Mouse (Mus musculus) intestine, postnatal 0 days (tissue): ENCODE measurements around the gene Arih1. TPM values are rescaled to one million over a fixed set of nuclear protein-coding genes. Genes with fewer than 3 reads are reported as not detected.
"Not testable (repeated sequence)": the region's sequence is repeated elsewhere in the genome, so short reads cannot be mapped to it uniquely, and the experiment has no call there.

Experiments
- ATAC-seq: fragments of 200-750 bp; cut with Nextera tagmentation; 2 replicates; pipeline ENCODE4 v1.8.0; 2017; ENCODE audit warnings: mild to moderate bottlenecking, moderate TSS enrichment, moderate library complexity
- H3K27ac ChIP-seq: fragments of 300-500 bp; sonication (generic); 2 replicates; pipeline ENCODE4 v1.5.1; 2014; ENCODE audit warnings: mild to moderate bottlenecking, low read depth, low read length, moderate library complexity
- H3K27me3 ChIP-seq: fragments of 300-500 bp; sonication (generic); replicated peaks from 2 replicates; pipeline ENCODE4 v1.6.1; 2014; ENCODE audit warnings: low read length, mixed read lengths; ENCODE audit not compliant: control insufficient read depth, insufficient read depth
- H3K36me3 ChIP-seq: fragments of 300-500 bp; sonication (generic); 2 replicates; pipeline ENCODE4 v1.6.1; 2014; ENCODE audit warnings: mild to moderate bottlenecking, moderate library complexity; ENCODE audit not compliant: control insufficient read depth, insufficient read depth
- H3K4me1 ChIP-seq: fragments of 300-500 bp; sonication (generic); replicated peaks from 2 replicates; pipeline ENCODE4 v1.6.1; 2014; ENCODE audit warnings: antibody characterized with exemption, low read length, mixed read lengths; ENCODE audit not compliant: control insufficient read depth, insufficient read depth
- H3K4me2 ChIP-seq: fragments of 300-500 bp; sonication (generic); replicated peaks from 2 replicates; pipeline ENCODE4 v1.6.1; 2014; ENCODE audit warnings: low read depth, mild to moderate bottlenecking, moderate library complexity
- H3K4me3 ChIP-seq: fragments of 300-500 bp; sonication (generic); 2 replicates; pipeline ENCODE4 v1.5.1; 2014; ENCODE audit warnings: low read depth, low read length
- H3K9ac ChIP-seq: fragments of 300-500 bp; sonication (generic); 2 replicates; pipeline ENCODE4 v1.6.1; 2014; ENCODE audit warnings: mild to moderate bottlenecking, low read depth, low read length
- H3K9me3 ChIP-seq: fragments of 300-500 bp; sonication (generic); 2 replicates; pipeline ENCODE4 v1.6.1; 2016; ENCODE audit warnings: mixed run types; ENCODE audit not compliant: control insufficient read depth
- CTCF ChIP-seq: sonication (generic); IDR thresholded peaks from 2 replicates; pipeline ENCODE4 v1.5.1; 2016; ENCODE audit warnings: low read depth, mild to moderate bottlenecking, control low read depth, antibody characterized with exemption, moderate library complexity
- WGBS: fragments of 180-500 bp; shearing (Covaris S2); extraction: QIAGEN DNeasy Blood & Tissue Kit; methylation state at CpG from one replicate; pipeline ENCODE4 v1.1.7; 2014; 5-methylcytosine and 5-hydroxymethylcytosine counted together
- polyA plus RNA-seq: library from polyadenylated mRNA; unstranded; fragments of >200 nt; fragmentation: Nextera tagmentation; extraction: Ambion mirVana; gene quantifications from 2 replicates; pipeline ENCODE4 v1.2.1, GENCODE M21; 2015

The Arih1 gene
- polyA plus RNA-seq, 1 experiment from 2014 or later = 7.2 TPM

DNA sequence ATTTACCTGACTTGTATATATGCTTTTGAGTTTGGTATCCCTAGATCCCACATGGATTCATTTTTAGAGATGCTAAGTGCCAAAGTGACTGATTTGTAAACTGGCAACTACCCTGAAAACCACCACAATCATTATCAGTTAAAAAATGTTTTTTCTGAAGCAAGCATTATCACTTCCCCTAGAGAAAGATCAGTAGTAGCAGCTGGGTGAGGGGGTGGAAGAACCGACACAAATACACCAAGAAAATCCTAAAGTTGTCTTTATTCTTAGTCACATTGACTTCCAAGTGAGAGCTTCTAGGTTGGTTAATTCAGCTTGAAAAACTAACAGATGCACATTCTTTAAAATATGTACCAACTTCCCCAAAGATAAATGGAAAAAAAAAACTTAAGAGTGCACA is 98.1 kb downstream of the Arih1 start:
- Histone ChIP-seq H3K36me3 (peaks cover 31% of the 10 kb centered on the region), H3K4me2 (no peak overlapping the region), H3K9me3 (no peaks in the 10 kb centered on the region), H3K4me3 (no peak overlapping the region), H3K4me1 (no peaks in the 10 kb centered on the region), H3K9ac (no peak overlapping the region), H3K27ac (no peak overlapping the region), H3K27me3 (no peaks in the 10 kb centered on the region)
- 75% methylated on average over 1 of the region's 1 CpGs for WGBS
- no peak for ATAC-seq
- no peak for TF ChIP-seq CTCF

DNA sequence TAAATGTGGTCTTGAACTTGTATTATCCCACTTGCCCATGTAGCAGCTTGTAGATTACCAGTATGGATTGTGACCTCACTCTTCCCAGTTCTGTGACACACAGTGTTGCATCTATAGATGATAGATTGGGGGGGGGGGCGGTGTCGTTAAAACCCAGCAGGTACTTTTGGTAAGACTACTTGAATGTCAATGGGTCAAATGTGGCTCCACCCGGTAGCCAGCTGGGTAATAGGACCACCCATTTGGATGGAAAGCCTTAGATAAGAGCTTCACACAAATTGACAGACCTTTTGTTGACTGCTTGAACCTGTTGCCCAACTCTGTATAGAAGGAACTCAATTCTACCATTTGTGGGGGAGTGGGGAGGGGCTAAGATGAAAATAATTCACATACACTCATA is 99.0 kb downstream of the Arih1 start:
- H3K4me2 ChIP-seq = no peak overlapping the region
- no peak overlapping the region for H3K4me3 ChIP-seq
- no peak for TF ChIP-seq CTCF
- no peak overlapping the region for H3K9ac ChIP-seq
- H3K9me3 ChIP-seq = no peaks in the 10 kb centered on the region
- peaks cover 22% of the 10 kb centered on the region for H3K36me3 ChIP-seq
- H3K27me3 ChIP-seq = no peaks in the 10 kb centered on the region
- no peak overlapping the region for H3K27ac ChIP-seq
- H3K4me1 ChIP-seq = no peaks in the 10 kb centered on the region
- no peak for ATAC-seq
- WGBS = 59% methylated on average over 3 of the region's 3 CpGs

- ATAC-seq = no peak
Measured at GRCm38 (mm10) chr9:59375626-59376025, 110.8 kb downstream of the Arih1 start.

DNA sequence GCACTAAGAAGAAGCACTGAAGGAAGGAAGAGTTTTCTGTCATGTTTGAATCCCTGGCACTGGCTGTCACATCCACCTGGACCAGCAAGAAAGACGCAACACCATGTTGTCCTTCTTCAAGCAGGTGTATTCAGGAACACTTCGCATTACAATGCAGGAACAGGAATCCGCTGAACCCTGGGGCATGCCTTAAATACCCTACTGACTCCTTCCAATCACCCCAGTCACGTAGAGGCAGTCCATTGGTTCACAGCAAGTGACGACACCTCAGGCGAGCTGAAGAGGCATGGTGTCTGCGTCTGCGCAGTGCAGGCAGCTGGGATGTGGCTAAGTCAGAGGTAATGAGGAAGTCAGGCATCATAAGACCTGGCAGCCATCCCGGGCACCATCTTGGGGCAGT is 116.8 kb downstream of the Arih1 start:
- no peaks in the 10 kb centered on the region for H3K36me3 ChIP-seq
- no peak overlapping the region for H3K4me2 ChIP-seq
- no peaks in the 10 kb centered on the region for H3K4me1 ChIP-seq
- no peaks in the 10 kb centered on the region for H3K27me3 ChIP-seq
- no peak overlapping the region for H3K4me3 ChIP-seq
- ATAC-seq = no peak
- no peak overlapping the region for H3K27ac ChIP-seq
- no peaks in the 10 kb centered on the region for H3K9me3 ChIP-seq
- WGBS = 90% methylated on average over 9 of the region's 9 CpGs
- H3K9ac ChIP-seq = no peak overlapping the region
- TF ChIP-seq CTCF = no peak

More at GRCm38 (mm10) chr9:59375626-59376025, 110.8 kb downstream of the Arih1 start:
- H3K4me1 ChIP-seq = no peaks in the 10 kb centered on the region
- WGBS = 90% methylated on average over 15 of the region's 15 CpGs
- H3K27me3 ChIP-seq = no peaks in the 10 kb centered on the region
- no peak for TF ChIP-seq CTCF
- H3K36me3 ChIP-seq = no peaks in the 10 kb centered on the region
- H3K4me3 ChIP-seq = no peak overlapping the region
- H3K4me2 ChIP-seq = no peak overlapping the region
- H3K27ac ChIP-seq = no peak overlapping the region
- H3K9me3 ChIP-seq = no peaks in the 10 kb centered on the region
- no peak overlapping the region for H3K9ac ChIP-seq

- ATAC-seq = no peak
- H3K9me3 ChIP-seq = no peaks in the 10 kb centered on the region
- no peak overlapping the region for H3K4me2 ChIP-seq
- TF ChIP-seq CTCF = no peak
- H3K36me3 ChIP-seq = no peaks in the 10 kb centered on the region
- H3K27ac ChIP-seq = no peak overlapping the region
- H3K4me3 ChIP-seq = no peak overlapping the region
- no peaks in the 10 kb centered on the region for H3K4me1 ChIP-seq
- no peaks in the 10 kb centered on the region for H3K27me3 ChIP-seq
- no peak overlapping the region for H3K9ac ChIP-seq
- WGBS = 78% methylated on average over 5 of the region's 5 CpGs
Measured at GRCm38 (mm10) chr9:59369220-59369619, 117.2 kb downstream of the Arih1 start.

DNA sequence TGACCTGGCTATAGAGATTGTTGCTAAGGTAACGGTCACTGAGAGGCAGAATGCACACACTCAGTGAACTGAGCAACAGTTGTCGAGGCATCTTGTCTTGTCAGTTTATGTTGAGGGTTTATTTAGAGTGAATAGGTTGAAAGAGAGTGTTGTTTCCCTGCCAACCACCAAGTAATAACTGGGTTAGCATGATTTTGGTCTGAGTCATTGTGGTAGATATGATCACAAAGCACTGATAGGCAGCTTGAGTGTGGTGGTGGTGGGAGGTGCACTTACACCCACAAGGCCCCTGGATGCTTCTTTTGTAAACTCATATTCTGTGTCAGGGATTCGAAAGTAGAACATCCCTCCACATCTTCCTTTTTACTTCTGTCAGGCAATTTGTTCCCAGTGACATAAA is 125.9 kb downstream of the Arih1 start:
- ATAC-seq, H3K9ac ChIP-seq, H3K4me1 ChIP-seq, H3K4me3 ChIP-seq, H3K36me3 ChIP-seq, H3K9me3 ChIP-seq, H3K27me3 ChIP-seq, H3K27ac ChIP-seq, H3K4me2 ChIP-seq: not testable (repeated sequence)
- WGBS = 67% methylated on average over 1 of the region's 3 CpGs

GRCm38 (mm10) chr9:59358041-59358440 is 128.4 kb downstream of the Arih1 start:
- not testable (repeated sequence) for H3K9ac ChIP-seq, H3K36me3 ChIP-seq, H3K4me3 ChIP-seq, ATAC-seq, H3K27me3 ChIP-seq, H3K4me1 ChIP-seq, H3K27ac ChIP-seq, H3K9me3 ChIP-seq, H3K4me2 ChIP-seq
- peak; percentile 48 for TF ChIP-seq CTCF
- WGBS = 50% methylated on average over 1 of the region's 1 CpGs
